Mouse (Mus musculus) thymus, adult 2 months (tissue): Measurements from ENCODE around the gene Coro1b.
"Not testable (repeated sequence)": the region's sequence is repeated elsewhere in the genome, so short reads cannot be mapped to it uniquely, and the experiment has no call there.

Experiments used
- CTCF ChIP-seq: fragments of 200-500 bp; IDR thresholded peaks from 2 replicates; pipeline ENCODE4 v1.5.1; 2012; ENCODE audit warnings: mild to moderate bottlenecking, control low read depth, low read length, moderate library complexity, borderline replicate concordance; ENCODE audit not compliant: control insufficient read depth, poor library complexity, insufficient read depth; ENCODE audit errors: extremely low read depth
- POLR2A ChIP-seq: fragments of 200-500 bp; IDR thresholded peaks from 2 replicates; pipeline ENCODE4 v1.6.1; 2012; ENCODE audit warnings: mild to moderate bottlenecking, low read length, control low read depth, moderate library complexity; ENCODE audit not compliant: control insufficient read depth, poor library complexity, insufficient read depth; ENCODE audit errors: extremely low read depth

DNA sequence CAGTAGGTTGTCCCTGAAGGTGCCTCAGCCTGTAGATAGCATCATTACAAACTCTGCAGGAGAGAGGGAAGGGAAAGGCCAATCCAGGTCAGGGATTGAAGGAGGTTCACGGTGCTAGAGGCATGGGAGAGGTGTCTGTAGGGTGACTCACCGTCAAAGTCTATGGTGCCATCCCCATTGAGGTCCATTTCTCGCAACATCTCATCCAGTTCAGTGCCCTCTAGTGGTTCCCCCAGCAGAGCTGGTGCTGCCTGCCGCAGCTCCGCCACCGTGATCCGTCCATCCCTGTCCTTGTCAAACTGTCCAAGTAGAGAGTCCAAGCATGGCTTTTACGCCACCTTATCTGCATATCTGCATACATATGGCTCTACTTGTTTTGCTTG, 12.5 kb upstream of the Coro1b start:
- peak; percentile 44; the same call in 1 of the 2 replicates for TF ChIP-seq CTCF
- not testable (repeated sequence) for TF ChIP-seq POLR2A
